Mouse (Mus musculus): ENCODE measurements around the gene C9orf72. TPM values are rescaled to one million over a fixed set of nuclear protein-coding genes. Genes with fewer than 3 reads are reported as not detected.
A peak's percentile ranks its signal among the peaks of the same experiment; 100 is the strongest.
"Not testable (repeated sequence)": the region's sequence is repeated elsewhere in the genome, so short reads cannot be mapped to it uniquely, and the experiment has no call there.

The C9orf72 gene
- total RNA-seq (2022) = 10 to 100 TPM; 14.9 to 24.3 (median 20.1) TPM

- peak; percentile 95 for DNase-seq
These were observed at the start of gene C9orf72 for GRCm38 (mm10) chr4:35225734-35226495. Gene C9orf72 (minus strand): TSS chr4:35226175.

GRCm38 (mm10) chr4:35259006-35259405, 33.0 kb upstream of the C9orf72 start:
- no peak for DNase-seq

DNA sequence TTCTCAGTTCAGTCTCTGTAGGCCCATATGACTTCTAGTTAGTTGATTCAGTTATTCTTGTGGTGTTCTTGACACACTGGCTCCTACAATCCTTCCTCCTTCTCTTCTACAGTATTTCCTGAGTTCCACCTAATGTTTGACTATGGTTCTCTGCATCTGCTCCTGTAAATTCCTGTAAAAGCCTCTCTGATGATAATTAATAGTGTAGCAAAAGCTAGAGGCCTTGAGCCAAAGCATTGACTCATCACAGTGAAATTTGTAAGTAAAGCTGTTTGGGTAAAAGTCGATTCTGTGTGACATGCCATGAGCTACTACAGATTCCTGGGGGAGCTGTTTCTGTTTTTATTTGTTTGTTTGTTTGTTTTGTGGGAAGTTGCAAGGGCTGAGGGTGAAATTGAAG, 18.0 kb upstream of the C9orf72 start:
- no peak for DNase-seq

DNA sequence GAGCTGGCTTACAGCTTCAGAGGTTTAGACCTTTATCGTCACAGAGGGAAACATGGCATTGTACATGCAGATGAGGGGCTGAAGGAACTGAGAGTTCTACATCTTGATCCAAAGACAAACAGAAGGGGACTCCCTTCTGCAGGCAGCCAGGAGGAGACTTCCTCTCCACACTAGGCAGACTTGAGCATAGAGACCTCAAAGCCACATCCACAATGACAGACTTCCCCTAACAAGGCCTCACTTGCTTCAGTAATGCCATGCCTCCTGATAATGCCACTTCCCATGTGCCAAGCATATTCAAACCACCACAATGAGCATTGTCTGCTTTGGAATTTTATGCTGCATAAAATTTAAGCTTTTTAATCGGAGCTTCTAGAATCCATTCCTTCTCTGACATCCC, 15.8 kb upstream of the C9orf72 start:
- DNase-seq = no peak

DNA sequence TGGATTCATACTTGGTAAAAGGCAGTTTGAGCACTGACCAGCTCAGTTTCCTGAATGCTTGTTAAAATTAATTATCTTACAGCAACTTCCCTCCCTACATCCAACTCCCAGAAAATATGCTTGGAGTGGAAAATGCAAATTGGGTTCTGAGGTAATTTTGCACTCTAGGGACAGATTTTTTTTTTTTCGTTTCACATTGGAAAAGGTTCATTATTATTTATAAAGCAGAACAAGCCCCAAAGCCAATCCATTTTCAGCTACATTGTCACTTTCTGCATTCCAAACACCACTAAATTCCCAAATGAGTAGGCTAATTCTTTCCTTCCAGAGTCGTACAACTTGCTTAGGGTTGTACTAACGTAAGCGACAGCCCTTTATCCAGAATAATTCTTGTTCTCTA, 12.7 kb upstream of the C9orf72 start:
- DNase-seq = no peak

DNA sequence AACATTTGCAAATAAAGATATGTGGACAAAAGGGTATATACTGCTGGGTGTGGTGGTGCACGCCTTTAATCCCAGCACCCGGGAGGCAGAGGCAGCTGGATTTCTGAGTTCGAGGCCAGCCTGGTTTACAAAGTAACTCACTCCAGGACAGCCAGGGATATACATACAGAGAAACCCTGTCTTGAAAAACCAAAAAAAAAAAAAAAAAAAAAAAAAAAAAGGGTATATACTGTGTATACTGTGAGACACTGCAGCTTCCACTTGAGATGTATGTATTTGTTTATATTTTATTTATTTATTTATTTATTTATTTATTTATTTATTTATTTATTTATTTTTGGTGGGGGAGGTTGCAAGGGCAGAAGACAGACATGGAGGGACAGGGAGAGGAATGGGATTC, 12.3 kb upstream of the C9orf72 start:
- not testable (repeated sequence) for DNase-seq

- no peak for DNase-seq
These were observed 10.3 kb upstream of the C9orf72 start for GRCm38 (mm10) chr4:35236313-35236712.

GRCm38 (mm10) chr4:35228260-35228659, 2.3 kb upstream of the C9orf72 start:
- DNase-seq = no peak

DNA sequence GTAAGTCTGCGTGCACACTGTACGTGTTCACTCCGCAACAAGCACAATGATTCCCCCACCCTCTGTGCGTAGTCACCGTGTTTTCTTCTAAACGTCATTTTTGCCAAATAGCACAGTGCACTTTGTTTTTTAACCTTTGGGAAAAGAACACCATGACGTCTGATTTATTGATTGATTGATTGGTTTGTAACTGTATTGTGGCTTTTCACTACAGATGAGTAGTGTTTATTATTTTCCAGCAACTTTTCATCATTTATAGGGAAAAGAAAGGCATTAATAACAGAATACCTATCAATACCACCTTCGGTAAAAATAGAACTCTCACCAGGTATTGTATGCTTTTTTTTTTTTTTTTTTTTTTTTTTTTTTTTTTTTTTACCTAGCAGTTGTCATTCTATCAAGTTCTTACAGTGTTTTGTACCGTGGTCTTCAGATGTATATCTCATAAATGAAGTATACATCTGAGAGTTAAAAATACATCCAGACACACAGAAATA, 569 bp upstream of the C9orf72 start:
- no peak for DNase-seq

DNA sequence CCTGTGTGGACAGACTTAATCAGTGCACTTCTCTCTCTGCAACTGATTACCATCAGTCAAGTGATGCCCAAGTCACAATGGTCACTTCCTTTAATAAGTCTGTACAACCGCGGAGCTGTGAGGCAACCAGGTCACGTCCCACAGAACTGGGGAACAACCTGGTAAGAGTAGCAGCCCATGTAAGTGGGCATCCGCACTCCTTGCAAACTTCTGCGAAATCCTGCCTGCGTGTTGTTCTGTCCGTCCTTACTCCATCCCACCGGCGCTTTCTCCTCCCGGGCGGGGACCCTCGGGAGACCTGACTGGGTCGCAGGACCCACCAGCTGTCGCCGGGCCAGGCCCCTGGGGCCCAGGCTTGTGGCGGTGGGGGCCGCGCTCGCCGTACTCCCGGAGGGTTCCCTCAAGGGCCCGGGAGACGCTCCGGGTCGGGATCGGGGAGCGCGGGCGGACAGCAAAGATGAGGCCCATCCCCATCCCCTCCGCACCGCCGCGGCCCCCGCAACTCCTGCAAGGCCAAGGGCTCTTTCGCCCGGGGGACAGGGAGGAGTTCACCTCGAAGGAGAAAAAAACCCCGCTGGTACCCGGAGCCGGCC, 738 bp downstream of the C9orf72 start:
- DNase-seq = peak; percentile 34

DNA sequence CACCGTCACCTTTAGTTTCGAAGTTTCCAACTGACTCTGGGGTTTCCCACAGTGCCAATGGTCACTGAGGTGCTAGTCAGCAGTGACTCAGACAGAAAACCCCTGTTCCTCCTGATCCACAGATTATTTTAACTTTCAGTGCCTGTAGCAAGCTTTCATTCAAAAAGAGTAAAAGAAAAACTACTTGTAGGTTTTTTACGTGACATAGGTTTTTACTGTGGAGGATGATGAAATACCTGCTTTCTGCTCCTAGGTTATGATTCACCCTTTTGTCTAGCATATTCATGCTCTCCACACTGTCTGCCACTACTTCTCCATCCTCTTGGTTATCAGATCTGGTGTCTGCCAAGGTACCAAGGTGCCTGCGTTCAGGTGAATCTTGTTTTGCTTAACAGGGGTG, 1.9 kb downstream of the C9orf72 start:
- DNase-seq = no peak

GRCm38 (mm10) chr4:35223376-35223988, 2.5 kb downstream of the C9orf72 start:
- no peak for DNase-seq

GRCm38 (mm10) chr4:35221903-35222302, 4.1 kb downstream of the C9orf72 start:
- no peak for DNase-seq

DNA sequence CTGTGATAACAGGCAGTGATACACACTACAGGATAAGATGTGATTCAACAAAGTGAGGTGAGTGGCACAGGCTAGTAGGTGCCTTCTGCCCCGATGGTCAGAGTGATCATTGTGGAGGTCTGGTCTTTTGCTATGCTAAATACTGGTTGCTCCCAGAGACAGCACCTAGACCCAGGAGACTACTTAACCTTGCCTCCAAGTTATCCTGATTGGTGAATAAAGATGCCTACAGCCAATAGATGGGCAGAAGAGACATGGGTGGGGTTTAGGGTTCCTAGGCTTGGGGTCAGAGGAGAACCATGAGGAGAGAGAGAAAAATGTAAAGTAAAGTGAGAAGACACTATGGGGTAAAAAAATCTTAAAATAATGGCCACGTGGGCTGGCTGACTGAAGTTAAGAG, 4.8 kb downstream of the C9orf72 start:
- DNase-seq = no peak

DNA sequence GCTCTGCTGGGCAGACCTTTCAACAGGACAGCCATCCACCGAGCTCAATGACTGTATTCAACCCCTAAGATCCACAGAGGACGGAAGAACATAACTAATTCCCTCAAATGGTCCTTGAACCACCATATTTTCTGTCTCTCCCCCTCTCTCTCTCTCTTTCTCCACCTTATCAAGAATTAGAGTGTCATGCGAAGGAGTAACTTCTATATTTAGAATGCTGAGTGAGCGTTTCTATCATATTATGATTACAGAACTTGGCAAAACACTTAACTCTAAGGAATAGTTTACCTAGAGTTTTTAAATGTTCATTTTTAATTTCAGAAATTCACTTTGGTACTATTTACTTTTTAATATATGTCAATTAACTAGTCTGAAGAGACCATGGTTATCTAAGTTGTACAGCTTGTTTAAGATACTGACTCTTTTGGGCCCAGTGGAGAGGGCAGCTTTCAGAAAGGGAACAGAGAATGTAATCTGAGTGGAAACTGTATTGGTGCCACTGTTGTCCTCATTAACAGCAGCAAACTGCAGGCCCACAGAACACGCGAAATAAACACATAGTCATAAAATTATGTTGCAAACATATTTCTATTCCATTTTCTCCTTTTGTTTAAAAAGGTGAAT, 5.8 kb downstream of the C9orf72 start:
- no peak for DNase-seq

- DNase-seq = no peak
These were observed 21.3 kb downstream of the C9orf72 start for GRCm38 (mm10) chr4:35204659-35205058.

DNA sequence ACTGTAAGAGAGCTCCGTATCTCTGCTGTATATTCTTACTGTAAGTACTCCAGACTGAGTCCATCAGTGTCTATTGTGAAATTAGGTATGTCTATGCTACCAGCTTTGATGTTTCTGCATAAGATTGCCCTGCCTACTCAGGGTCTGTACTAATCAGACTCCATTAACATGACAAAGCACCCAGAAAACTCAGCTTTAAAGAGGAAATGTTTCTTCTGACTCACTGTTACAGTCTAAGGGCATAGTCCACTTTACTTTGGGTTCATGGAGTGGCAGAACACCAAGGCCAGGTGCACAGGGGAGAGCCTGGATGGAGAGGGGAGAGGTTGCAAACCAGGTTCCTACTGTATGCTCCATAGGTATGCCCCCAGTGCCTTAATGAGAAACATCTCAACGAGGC, 22.3 kb downstream of the C9orf72 start:
- no peak for DNase-seq

- no peak for DNase-seq
These were observed 24.3 kb downstream of the C9orf72 start for GRCm38 (mm10) chr4:35201700-35202099.

DNA sequence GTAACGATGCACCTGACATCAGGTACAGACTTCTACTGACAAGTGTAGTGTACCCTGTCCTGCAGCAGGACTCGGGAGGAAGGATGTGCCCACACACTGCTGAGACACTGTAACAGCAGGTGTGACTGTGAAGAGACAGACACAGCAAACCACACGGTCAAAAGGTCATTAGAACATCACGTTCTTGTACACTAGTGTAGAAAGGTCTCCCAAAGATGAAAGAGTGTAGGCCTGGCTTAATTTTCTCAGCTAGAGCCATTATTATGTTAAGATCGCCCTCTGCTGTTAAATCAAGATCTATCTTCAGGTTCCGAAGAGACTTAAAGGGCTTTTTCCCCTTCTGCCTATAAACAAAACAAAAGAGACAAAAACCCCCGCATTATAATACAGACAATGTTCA, 33.2 kb downstream of the C9orf72 start:
- DNase-seq = no peak

- DNase-seq = no peak
These were observed 36.2 kb downstream of the C9orf72 start for GRCm38 (mm10) chr4:35189794-35190193.

DNA sequence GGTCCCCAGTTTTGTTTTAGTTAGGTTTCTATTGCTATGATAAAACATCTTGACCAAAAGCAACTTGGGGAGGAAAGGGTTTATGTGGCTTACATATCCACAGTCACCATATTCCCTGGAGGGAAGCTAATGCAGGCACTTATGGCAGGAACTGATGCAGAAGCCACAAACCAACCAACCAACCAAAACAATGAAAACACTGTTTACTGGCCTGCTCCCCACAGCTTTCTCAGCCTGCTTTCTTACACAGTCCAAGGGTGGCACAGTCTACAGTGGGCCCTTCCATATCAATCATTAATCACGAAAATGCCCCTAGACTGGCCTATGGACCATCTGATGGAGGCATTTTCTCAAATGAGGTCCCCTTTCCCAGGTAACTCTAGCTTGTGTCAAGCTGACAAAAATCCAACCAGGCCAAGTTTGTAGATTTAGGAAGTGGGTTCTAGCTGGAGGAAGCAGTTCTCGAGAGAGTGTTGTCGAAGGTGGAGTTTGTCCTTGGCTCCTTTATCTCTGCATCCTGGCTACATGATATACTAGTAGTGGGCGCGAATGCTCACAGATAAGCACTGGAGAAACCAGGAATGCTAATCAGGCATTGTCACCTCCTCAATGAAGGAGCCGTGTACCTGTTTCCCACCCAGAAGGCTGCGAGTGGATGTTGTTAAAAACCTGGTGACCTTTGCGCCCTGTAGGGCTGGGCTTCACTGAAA, 38.2 kb downstream of the C9orf72 start:
- no peak for DNase-seq

GRCm38 (mm10) chr4:35177926-35178645, 47.9 kb downstream of the C9orf72 start:
- DNase-seq = no peak

All from adrenal gland, adult 8-10 months (tissue).